Mouse (Mus musculus) cerebellum, postnatal 10 days (tissue): ENCODE data around the gene Tnni3k.
"Not testable (repeated sequence)": the region's sequence is repeated elsewhere in the genome, so short reads cannot be mapped to it uniquely, and the experiment has no call there.

ENCODE experiments used
- DNase-seq, 2 experiments: peaks; one replicate each; pipeline ENCODE4 v3.0.0; 2021; ENCODE audit warnings: mixed read lengths in 2 of 2

Gene Tnni3k

GRCm38 (mm10) chr3:154819684-154820083 lies 235.5 kb downstream of the Tnni3k start:
- DNase-seq = not testable (repeated sequence)

GRCm38 (mm10) chr3:154817732-154818131 lies 237.5 kb downstream of the Tnni3k start:
- peak; percentile 86 to 88 for DNase-seq

GRCm38 (mm10) chr3:154816801-154817625 lies 238.2 kb downstream of the Tnni3k start:
- DNase-seq = peak in 1 of 2 experiments; percentile 27

GRCm38 (mm10) chr3:154816231-154816630 lies 239.0 kb downstream of the Tnni3k start:
- no peak for DNase-seq

GRCm38 (mm10) chr3:154815606-154816005 lies 239.6 kb downstream of the Tnni3k start:
- DNase-seq = no peak

GRCm38 (mm10) chr3:154812893-154813292 lies 242.3 kb downstream of the Tnni3k start:
- no peak for DNase-seq

- no peak for DNase-seq
These were observed 243.4 kb downstream of the Tnni3k start for GRCm38 (mm10) chr3:154811833-154812232.

GRCm38 (mm10) chr3:154811281-154811680 lies 243.9 kb downstream of the Tnni3k start:
- no peak for DNase-seq

- no peak for DNase-seq
These were observed 244.8 kb downstream of the Tnni3k start for GRCm38 (mm10) chr3:154810273-154810870.

- peak; percentile 45 to 50 for DNase-seq
These were observed 248.6 kb downstream of the Tnni3k start for GRCm38 (mm10) chr3:154806626-154807025.

GRCm38 (mm10) chr3:154800888-154801429 lies 254.2 kb downstream of the Tnni3k start:
- peak; percentile 84 to 89 for DNase-seq

- no peak for DNase-seq
These were observed 254.8 kb downstream of the Tnni3k start for GRCm38 (mm10) chr3:154800454-154800853.

- peak; percentile 70 to 82 for DNase-seq
These were observed 256.4 kb downstream of the Tnni3k start for GRCm38 (mm10) chr3:154798806-154799205.

GRCm38 (mm10) chr3:154793571-154793970 lies 261.6 kb downstream of the Tnni3k start:
- DNase-seq = peak; percentile 69 to 78

- DNase-seq = no peak
These were observed 267.6 kb downstream of the Tnni3k start for GRCm38 (mm10) chr3:154787611-154788010.

GRCm38 (mm10) chr3:154786354-154786753 lies 268.9 kb downstream of the Tnni3k start:
- no peak for DNase-seq

GRCm38 (mm10) chr3:154778836-154779595 lies 276.2 kb downstream of the Tnni3k start:
- no peak for DNase-seq

GRCm38 (mm10) chr3:154771651-154772050 lies 283.6 kb downstream of the Tnni3k start:
- no peak for DNase-seq

- no peak for DNase-seq
These were observed 288.9 kb downstream of the Tnni3k start for GRCm38 (mm10) chr3:154766321-154766720.

GRCm38 (mm10) chr3:154764115-154764514 lies 291.1 kb downstream of the Tnni3k start:
- DNase-seq = peak; percentile 15 to 20

GRCm38 (mm10) chr3:154763374-154763773 lies 291.8 kb downstream of the Tnni3k start:
- DNase-seq = no peak

GRCm38 (mm10) chr3:154761108-154761507 lies 294.1 kb downstream of the Tnni3k start:
- no peak for DNase-seq

- no peak for DNase-seq
These were observed 297.1 kb downstream of the Tnni3k start for GRCm38 (mm10) chr3:154758089-154758488.
